Mouse (Mus musculus) cerebellum, adult 2 months (tissue): ENCODE data around the gene Panx2. TPM values are rescaled to one million over a fixed set of nuclear protein-coding genes. Genes with fewer than 3 reads are reported as not detected.
A peak's percentile ranks its signal among the peaks of the same experiment; 100 is the strongest.

ENCODE experiments used
- DNase-seq, 2 experiments: peaks; one replicate each; pipeline ENCODE4 v3.0.0; 2021
- H3K27ac ChIP-seq: fragments of 200-500 bp; 2 replicates; pipeline ENCODE4 v1.5.1; 2012; ENCODE audit warnings: low read length, control low read depth, inconsistent platforms; ENCODE audit not compliant: insufficient read depth
- H3K27me3 ChIP-seq: fragments of 200-500 bp; 2 replicates; pipeline ENCODE4 v1.6.1; 2012; ENCODE audit warnings: inconsistent platforms, mild to moderate bottlenecking, low read length, moderate library complexity; ENCODE audit not compliant: control insufficient read depth, insufficient read depth
- H3K4me1 ChIP-seq: fragments of 200-500 bp; 2 replicates; pipeline ENCODE4 v1.6.1; 2011; ENCODE audit warnings: low read length; ENCODE audit not compliant: control insufficient read depth, insufficient read depth
- H3K4me3 ChIP-seq: fragments of 200-500 bp; replicated peaks from 2 replicates; pipeline ENCODE3; 2011; ENCODE audit warnings: mild to moderate bottlenecking, low read depth, low read length, control low read depth; ENCODE audit not compliant: insufficient read depth
- CTCF ChIP-seq: fragments of 200-500 bp; IDR thresholded peaks from 2 replicates; pipeline ENCODE4 v1.5.1; 2011; ENCODE audit warnings: low read depth, mild to moderate bottlenecking, control low read depth, low read length, moderate library complexity, borderline replicate concordance; ENCODE audit not compliant: insufficient read depth
- POLR2A ChIP-seq: fragments of 200-500 bp; IDR thresholded peaks from 2 replicates; pipeline ENCODE4 v1.6.1; 2011; ENCODE audit warnings: low read length, control low read depth, borderline replicate concordance; ENCODE audit not compliant: insufficient read depth
- WGBS: fragments of 180-500 bp; shearing (Covaris S2); methylation state at CpG from one replicate; pipeline ENCODE4 v1.1.7; 2018; 5-methylcytosine and 5-hydroxymethylcytosine counted together
- polyA plus RNA-seq: library from polyadenylated mRNA; depleted of rRNA; stranded (reverse); fragments of >200 nt; gene quantifications from 2 replicates; pipeline ENCODE4 v1.2.3, GENCODE M21; 2012

Gene Panx2
- polyA plus RNA-seq, 1 experiment = 155 TPM

DNA sequence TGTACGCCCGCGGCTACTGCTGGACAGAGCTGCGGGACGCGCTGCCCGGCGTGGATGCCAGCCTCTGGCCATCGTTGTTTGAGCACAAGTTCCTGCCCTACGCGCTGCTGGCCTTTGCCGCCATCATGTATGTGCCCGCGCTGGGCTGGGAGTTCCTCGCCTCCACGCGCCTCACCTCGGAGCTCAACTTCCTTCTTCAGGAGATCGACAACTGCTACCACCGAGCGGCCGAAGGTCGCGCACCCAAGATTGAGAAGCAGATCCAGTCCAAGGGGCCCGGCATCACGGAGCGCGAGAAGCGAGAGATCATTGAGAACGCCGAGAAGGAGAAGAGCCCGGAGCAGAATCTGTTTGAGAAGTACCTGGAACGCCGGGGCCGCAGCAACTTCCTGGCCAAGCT, 8.1 kb downstream of the Panx2 start:
- peak; percentile 28 to 36 for DNase-seq
- H3K27me3 ChIP-seq = no peaks in the 10 kb centered on the region
- H3K4me1 ChIP-seq = peaks cover 51% of the 10 kb centered on the region
- WGBS = 70% methylated on average over 35 of the region's 35 CpGs
- TF ChIP-seq CTCF (no peak), POLR2A (no peak)
- H3K27ac ChIP-seq = no peak overlapping the region
- H3K4me3 ChIP-seq = no peak overlapping the region

DNA sequence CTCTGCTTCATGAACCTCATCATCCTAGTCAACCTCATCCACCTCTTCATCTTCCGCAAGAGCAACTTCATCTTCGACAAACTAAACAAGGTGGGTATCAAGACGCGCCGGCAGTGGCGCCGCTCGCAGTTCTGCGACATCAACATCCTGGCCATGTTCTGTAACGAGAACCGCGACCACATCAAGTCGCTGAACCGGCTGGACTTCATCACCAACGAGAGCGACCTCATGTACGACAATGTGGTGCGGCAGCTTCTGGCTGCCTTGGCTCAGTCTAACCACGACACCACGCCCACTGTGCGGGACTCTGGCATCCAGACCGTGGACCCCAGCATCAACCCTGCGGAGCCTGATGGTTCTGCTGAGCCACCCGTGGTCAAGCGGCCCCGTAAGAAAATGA, 8.7 kb downstream of the Panx2 start:
- Histone ChIP-seq H3K27me3 (no peaks in the 10 kb centered on the region), H3K4me3 (no peak overlapping the region), H3K4me1 (peaks cover 50% of the 10 kb centered on the region), H3K27ac (no peak overlapping the region)
- no peak for DNase-seq
- TF ChIP-seq CTCF (no peak), POLR2A (no peak)
- 56% methylated on average over 26 of the region's 26 CpGs for WGBS

DNA sequence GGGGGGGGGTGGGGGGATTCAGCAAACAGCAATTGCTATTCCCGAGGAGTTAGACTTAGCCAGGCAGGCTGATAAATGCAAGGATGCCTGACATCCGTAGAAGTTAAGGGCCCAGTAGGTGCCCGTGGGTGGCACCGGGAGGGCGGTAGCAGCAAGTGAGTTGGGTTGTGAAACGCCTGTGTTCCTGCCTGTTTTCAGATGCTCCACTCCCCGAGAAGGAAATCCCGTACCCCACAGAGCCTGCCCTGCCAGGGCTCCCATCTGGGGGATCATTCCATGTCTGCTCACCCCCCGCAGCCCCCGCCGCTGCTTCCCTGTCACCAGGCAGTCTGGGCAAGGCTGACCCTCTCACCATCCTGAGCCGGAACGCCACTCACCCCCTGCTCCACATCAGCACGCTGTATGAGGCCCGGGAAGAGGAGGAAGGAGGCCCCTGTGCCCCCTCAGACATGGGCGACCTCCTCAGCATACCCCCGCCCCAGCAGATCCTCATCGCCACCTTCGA, 9.9 kb downstream of the Panx2 start:
- no peak for TF ChIP-seq POLR2A
- no peak for TF ChIP-seq CTCF
- H3K27ac ChIP-seq = no peak overlapping the region
- H3K4me3 ChIP-seq = no peak overlapping the region
- peaks cover 48% of the 10 kb centered on the region for H3K4me1 ChIP-seq
- peak in 1 of 2 experiments; percentile 18 for DNase-seq
- 79% methylated on average over 19 of the region's 19 CpGs for WGBS
- no peaks in the 10 kb centered on the region for H3K27me3 ChIP-seq

DNA sequence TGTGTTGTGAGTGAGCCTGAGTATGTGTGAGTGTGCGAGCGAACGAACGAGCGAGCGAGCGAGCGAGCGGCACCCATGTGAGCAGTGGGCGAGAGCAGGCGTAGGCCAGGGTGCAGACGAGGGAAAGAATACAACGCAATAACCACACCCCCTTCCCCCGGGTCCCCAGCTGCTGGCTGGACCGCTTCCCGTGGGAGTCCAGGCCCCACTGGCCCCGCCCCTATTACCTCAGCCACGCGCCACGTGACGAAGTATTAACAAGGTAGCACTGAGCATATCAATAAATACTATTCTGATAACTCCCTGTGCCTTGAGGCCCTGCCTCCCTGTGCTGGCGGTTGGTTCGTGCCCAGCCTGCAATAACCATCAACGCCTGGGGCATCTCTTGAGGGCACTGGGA, 11.1 kb downstream of the Panx2 start:
- Histone ChIP-seq H3K4me1 (peaks cover 44% of the 10 kb centered on the region), H3K4me3 (no peak overlapping the region), H3K27me3 (no peaks in the 10 kb centered on the region), H3K27ac (no peak overlapping the region)
- WGBS = 71% methylated on average over 24 of the region's 24 CpGs
- DNase-seq = peak; percentile 18 to 21
- TF ChIP-seq CTCF = no peak
- no peak for TF ChIP-seq POLR2A

DNA sequence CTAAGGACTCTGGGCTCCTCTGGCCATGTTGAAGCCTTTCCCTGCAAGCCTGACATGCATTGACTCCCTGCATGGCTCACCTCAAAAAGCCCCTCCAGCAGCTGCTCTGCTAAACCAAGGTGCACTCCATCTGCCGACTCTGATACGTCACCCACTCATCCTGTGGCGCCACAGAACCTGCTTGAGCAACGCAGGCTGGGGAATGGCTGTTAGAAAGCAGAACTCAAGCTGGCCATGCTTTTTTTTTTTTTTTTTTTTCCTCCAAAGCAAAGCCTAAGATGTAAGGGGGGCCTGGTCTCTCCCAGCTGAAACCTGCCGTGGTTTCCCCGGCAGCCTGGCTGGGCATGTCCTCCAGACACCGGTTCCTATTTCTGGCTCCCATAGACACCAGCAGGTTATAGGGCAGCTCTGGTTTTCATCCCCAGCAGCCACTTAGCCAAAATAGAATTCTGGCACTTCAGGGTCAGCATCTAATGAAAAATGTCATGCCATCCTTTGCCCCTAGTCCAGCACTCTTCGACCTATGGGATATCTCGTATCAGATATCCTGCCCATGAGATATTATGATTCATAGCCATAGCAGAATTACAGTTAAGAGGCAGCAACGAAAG, 14.6 kb downstream of the Panx2 start:
- 46% methylated on average over 10 of the region's 10 CpGs for WGBS
- H3K27ac ChIP-seq = no peak overlapping the region
- DNase-seq = no peak

DNA sequence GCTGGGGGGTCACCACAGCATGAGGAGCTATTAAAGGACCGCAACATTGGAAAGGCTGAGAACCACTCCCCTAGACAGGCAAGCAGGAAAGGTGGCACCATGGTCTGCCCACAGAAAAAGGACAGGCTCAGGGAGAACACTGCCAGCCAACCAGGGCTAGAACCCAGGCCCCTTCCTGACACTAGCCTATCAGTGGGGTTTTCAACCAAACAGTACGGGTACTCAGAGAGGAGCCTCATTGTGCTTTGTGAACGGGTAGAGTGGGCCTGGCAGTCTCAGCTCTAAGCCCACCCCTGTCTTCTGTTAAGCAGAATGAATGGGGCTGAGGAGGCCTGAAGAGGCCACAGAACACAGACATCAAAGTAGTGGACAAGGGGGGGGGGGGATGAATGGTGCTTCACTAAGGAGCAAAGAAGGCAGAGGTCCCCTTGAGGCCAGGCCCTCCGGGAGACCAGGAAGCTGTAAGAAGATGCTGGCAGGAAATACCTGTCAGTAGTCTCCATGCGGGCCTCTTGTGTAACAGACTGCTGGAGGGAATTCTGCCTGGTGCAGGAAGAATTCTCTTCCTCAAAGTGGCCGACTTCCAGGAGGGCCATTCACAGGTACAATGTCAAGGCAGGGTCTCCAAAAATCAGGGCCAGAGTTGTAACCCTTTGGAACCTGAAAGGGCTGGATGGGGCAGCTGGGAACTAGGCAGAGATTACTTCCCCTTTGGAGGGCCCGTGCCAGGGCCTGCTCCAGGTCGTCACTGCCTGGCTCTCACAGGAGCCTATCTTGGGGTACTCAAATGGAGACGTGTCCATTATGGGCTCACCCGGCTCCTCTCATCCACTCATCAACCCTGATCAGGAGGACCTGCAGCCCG, 15.3 kb downstream of the Panx2 start, which contains the start of gene Trabd:
Trabd (plus strand) TSS at position 512 of the 865 bp plus-strand sequence.
- Histone ChIP-seq H3K4me3 (peak within 1 kb of the TSS; percentile 80), H3K4me1 (peaks cover 31% of the 10 kb centered on the region), H3K27ac (peak within 1 kb of the TSS; percentile 85), H3K27me3 (no peaks in the 10 kb centered on the region)
- no peak for DNase-seq
- WGBS = 18% methylated on average over 11 of the region's 11 CpGs
- TF ChIP-seq CTCF (no peak), POLR2A (no peak)

More for the DNA sequence above, 14.6 kb downstream of the Panx2 start:
- no peak overlapping the region for H3K4me3 ChIP-seq
- no peaks in the 10 kb centered on the region for H3K27me3 ChIP-seq
- TF ChIP-seq POLR2A = no peak
- TF ChIP-seq CTCF = no peak
- H3K4me1 ChIP-seq = peaks cover 30% of the 10 kb centered on the region

DNA sequence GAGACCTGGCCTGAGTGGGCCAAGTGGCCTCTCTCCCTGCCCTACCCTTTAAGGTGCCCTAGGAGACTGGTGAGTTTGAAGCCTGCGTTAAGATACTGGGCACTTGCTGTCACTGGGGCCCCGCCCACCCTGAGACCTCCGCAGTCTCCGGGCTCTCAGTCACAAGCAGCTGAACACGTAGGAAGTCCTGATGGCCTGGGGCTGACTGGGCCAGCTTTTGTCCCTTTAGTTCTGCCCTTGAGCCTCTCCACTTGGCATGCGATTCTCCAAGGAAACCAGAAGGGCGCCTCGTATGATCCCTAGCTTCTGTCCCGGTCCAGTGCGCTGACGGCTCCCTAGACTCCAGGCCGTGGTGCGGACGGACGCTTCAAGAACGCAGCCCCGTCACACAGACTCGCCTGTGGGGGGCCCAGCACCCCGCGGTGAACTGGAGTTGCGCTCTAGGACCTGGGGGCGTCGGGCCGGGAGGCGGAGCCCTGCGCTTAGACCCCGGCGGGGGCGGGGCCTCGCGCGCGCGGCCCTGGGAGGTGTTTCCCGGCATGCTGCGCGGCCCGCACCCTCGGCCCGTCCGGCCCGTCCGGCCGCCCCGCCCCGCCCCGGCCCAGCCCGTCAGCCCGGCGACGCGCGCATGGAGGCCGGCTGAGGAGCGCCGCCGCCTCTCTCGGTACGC, 16.1 kb downstream of the Panx2 start:
- 1% methylated on average over 57 of the region's 59 CpGs for WGBS
- H3K27me3 ChIP-seq = no peaks in the 10 kb centered on the region
- peak overlapping the region; percentile 85 for H3K27ac ChIP-seq
- H3K4me3 ChIP-seq = peak overlapping the region; percentile 80
- TF ChIP-seq POLR2A (peak; percentile 41; the same call in 1 of the 2 replicates), CTCF (peak; percentile 6; the same call in 1 of the 2 replicates)
- peak; percentile 88 to 89 for DNase-seq
- peaks cover 35% of the 10 kb centered on the region for H3K4me1 ChIP-seq
